Mouse (Mus musculus): ENCODE measurements around the gene Tor1a.
"Not testable (repeated sequence)": the region's sequence is repeated elsewhere in the genome, so short reads cannot be mapped to it uniquely, and the experiment has no call there.

The Tor1a gene

GRCm38 (mm10) chr2:30962570-30963254 lies 5.0 kb downstream of the Tor1a start:
- peaks cover 83% of the 10 kb centered on the region for H3K4me1 ChIP-seq (replicated peaks; ENCODE audit: low read depth, low read length)
- H3K36me3 ChIP-seq (ENCODE audit: insufficient read depth, low read length), result peaks cover 88% of the 10 kb centered on the region
- no peaks in the 10 kb centered on the region for H3K27me3 ChIP-seq (ENCODE audit: insufficient read depth, low read length)
- TF ChIP-seq CTCF (conservative IDR thresholded peaks at IDR 0.05; ENCODE audit: low read length) (no peak), POU5F1 (IDR thresholded peaks at IDR 0.05; ENCODE audit: borderline replicate concordance, low read length) (no peak), NANOG (IDR thresholded peaks at IDR 0.05; ENCODE audit: borderline replicate concordance, low read length) (no peak)
- H3K9me3 ChIP-seq (ENCODE audit: low read length), result no peaks in the 10 kb centered on the region
- H3K4me3 ChIP-seq (replicated peaks; ENCODE audit: low read length), result no peak overlapping the region

GRCm38 (mm10) chr2:30959856-30960255 lies 7.9 kb downstream of the Tor1a start:
- peaks cover 100% of the 10 kb centered on the region for H3K36me3 ChIP-seq (ENCODE audit: insufficient read depth, low read length)
- no peaks in the 10 kb centered on the region for H3K9me3 ChIP-seq (ENCODE audit: low read length)
- TF ChIP-seq CTCF (conservative IDR thresholded peaks at IDR 0.05; ENCODE audit: low read length) (no peak), NANOG (IDR thresholded peaks at IDR 0.05; ENCODE audit: borderline replicate concordance, low read length) (no peak), POU5F1 (IDR thresholded peaks at IDR 0.05; ENCODE audit: borderline replicate concordance, low read length) (no peak)
- no peaks in the 10 kb centered on the region for H3K27me3 ChIP-seq (ENCODE audit: insufficient read depth, low read length)
- H3K4me3 ChIP-seq (replicated peaks; ENCODE audit: low read length), result peak overlapping the region; percentile 26; the same call in 1 of the 2 replicates
- H3K4me1 ChIP-seq (replicated peaks; ENCODE audit: low read depth, low read length), result peaks cover 95% of the 10 kb centered on the region

DNA sequence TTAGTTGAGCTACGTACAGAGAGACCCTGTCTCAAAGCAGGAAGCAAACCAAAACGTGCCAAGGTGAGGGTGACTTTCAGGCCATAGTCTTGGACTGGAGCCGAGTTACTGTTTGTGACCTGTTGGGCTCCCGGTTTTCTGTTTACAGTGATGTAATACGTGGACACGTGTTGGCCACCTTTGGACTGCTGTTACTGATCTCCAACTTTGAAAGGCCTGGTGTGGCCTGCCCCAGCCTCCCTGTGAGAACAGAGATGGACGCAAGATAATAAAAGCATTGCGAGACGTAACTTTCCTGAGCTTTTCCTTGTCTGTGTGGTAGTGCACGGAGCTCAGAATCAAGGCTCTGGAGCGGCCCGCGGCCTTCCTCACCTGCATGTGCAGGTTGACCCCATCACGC lies 9.0 kb downstream of the Tor1a start:
- Histone ChIP-seq H3K36me3 (ENCODE audit: insufficient read depth, low read length) (peaks cover 99% of the 10 kb centered on the region), H3K9me3 (ENCODE audit: low read length) (no peaks in the 10 kb centered on the region), H3K4me3 (replicated peaks; ENCODE audit: low read length) (no peak overlapping the region), H3K4me1 (replicated peaks; ENCODE audit: low read depth, low read length) (peaks cover 95% of the 10 kb centered on the region), H3K27me3 (ENCODE audit: insufficient read depth, low read length) (no peaks in the 10 kb centered on the region)
- no peak for TF ChIP-seq CTCF (conservative IDR thresholded peaks at IDR 0.05; ENCODE audit: low read length)
- TF ChIP-seq NANOG (IDR thresholded peaks at IDR 0.05; ENCODE audit: borderline replicate concordance, low read length), result no peak
- TF ChIP-seq POU5F1 (IDR thresholded peaks at IDR 0.05; ENCODE audit: borderline replicate concordance, low read length), result no peak

- H3K36me3 ChIP-seq (ENCODE audit: insufficient read depth, low read length), result peaks cover 87% of the 10 kb centered on the region
Measured at GRCm38 (mm10) chr2:30957511-30957910, 10.2 kb downstream of the Tor1a start.

DNA sequence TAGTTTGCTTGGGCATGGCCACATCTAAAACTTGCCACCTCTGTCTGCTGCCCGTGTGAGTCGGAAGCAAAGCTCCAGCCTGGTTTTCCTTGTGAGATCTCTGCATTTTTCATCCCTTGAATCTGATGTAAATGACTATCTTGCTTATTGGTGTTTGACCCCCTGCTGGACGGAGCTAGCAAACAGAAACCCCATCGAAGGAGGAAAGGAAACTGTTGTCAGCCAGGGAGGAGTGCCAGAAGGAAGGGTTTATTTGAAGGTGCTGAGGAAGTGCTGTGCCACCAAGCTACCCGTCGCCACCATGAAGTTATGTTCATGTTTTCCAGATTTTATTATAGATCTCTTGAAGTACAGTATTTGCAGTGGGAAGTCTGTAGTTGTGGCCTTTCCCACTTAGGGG lies 12.9 kb downstream of the Tor1a start:
- peak overlapping the region; percentile 89 for H3K4me3 ChIP-seq (replicated peaks; ENCODE audit: low read length)
- H3K36me3 ChIP-seq (ENCODE audit: insufficient read depth, low read length), result peaks cover 60% of the 10 kb centered on the region
- peaks cover 70% of the 10 kb centered on the region for H3K4me1 ChIP-seq (replicated peaks; ENCODE audit: low read depth, low read length)
- H3K9me3 ChIP-seq (ENCODE audit: low read length), result no peaks in the 10 kb centered on the region
- no peaks in the 10 kb centered on the region for H3K27me3 ChIP-seq (ENCODE audit: insufficient read depth, low read length)
- TF ChIP-seq CTCF (conservative IDR thresholded peaks at IDR 0.05; ENCODE audit: low read length) (no peak), POU5F1 (IDR thresholded peaks at IDR 0.05; ENCODE audit: borderline replicate concordance, low read length) (no peak), NANOG (IDR thresholded peaks at IDR 0.05; ENCODE audit: borderline replicate concordance, low read length) (no peak)

More at GRCm38 (mm10) chr2:30957511-30957910, 10.2 kb downstream of the Tor1a start:
- no peak for TF ChIP-seq POU5F1 (IDR thresholded peaks at IDR 0.05; ENCODE audit: borderline replicate concordance, low read length)
- TF ChIP-seq NANOG (IDR thresholded peaks at IDR 0.05; ENCODE audit: borderline replicate concordance, low read length), result no peak
- no peak for TF ChIP-seq CTCF (conservative IDR thresholded peaks at IDR 0.05; ENCODE audit: low read length)
- Histone ChIP-seq H3K4me1 (replicated peaks; ENCODE audit: low read depth, low read length) (peaks cover 89% of the 10 kb centered on the region), H3K4me3 (replicated peaks; ENCODE audit: low read length) (no peak overlapping the region), H3K27me3 (ENCODE audit: insufficient read depth, low read length) (no peaks in the 10 kb centered on the region), H3K9me3 (ENCODE audit: low read length) (no peaks in the 10 kb centered on the region)

- Histone ChIP-seq H3K36me3 (ENCODE audit: insufficient read depth, low read length) (peaks cover 41% of the 10 kb centered on the region), H3K9me3 (ENCODE audit: low read length) (peaks cover 14% of the 10 kb centered on the region), H3K4me1 (replicated peaks; ENCODE audit: low read depth, low read length) (peaks cover 53% of the 10 kb centered on the region), H3K4me3 (replicated peaks; ENCODE audit: low read length) (peak within 1 kb of the TSS; percentile 89), H3K27me3 (ENCODE audit: insufficient read depth, low read length) (no peaks in the 10 kb centered on the region)
- no peak for TF ChIP-seq CTCF (conservative IDR thresholded peaks at IDR 0.05; ENCODE audit: low read length)
- TF ChIP-seq POU5F1 (IDR thresholded peaks at IDR 0.05; ENCODE audit: borderline replicate concordance, low read length), result no peak
- TF ChIP-seq NANOG (IDR thresholded peaks at IDR 0.05; ENCODE audit: borderline replicate concordance, low read length), result no peak
Measured at GRCm38 (mm10) chr2:30952824-30953490, 14.8 kb downstream of the Tor1a start, which contains the start of gene Tor1b. Gene Tor1b, plus strand, starts transcription at chr2:30952959.

GRCm38 (mm10) chr2:30952457-30952823 lies 15.3 kb downstream of the Tor1a start:
- peaks cover 51% of the 10 kb centered on the region for H3K4me1 ChIP-seq (replicated peaks; ENCODE audit: low read depth, low read length)
- H3K27me3 ChIP-seq (ENCODE audit: insufficient read depth, low read length), result no peaks in the 10 kb centered on the region
- peak overlapping the region; percentile 89 for H3K4me3 ChIP-seq (replicated peaks; ENCODE audit: low read length)
- TF ChIP-seq CTCF (conservative IDR thresholded peaks at IDR 0.05; ENCODE audit: low read length), result no peak
- TF ChIP-seq NANOG (IDR thresholded peaks at IDR 0.05; ENCODE audit: borderline replicate concordance, low read length), result no peak
- TF ChIP-seq POU5F1 (IDR thresholded peaks at IDR 0.05; ENCODE audit: borderline replicate concordance, low read length), result no peak
- H3K36me3 ChIP-seq (ENCODE audit: insufficient read depth, low read length), result peaks cover 36% of the 10 kb centered on the region
- peaks cover 14% of the 10 kb centered on the region for H3K9me3 ChIP-seq (ENCODE audit: low read length)

- no peaks in the 10 kb centered on the region for H3K9me3 ChIP-seq (ENCODE audit: low read length)
- TF ChIP-seq POU5F1 (IDR thresholded peaks at IDR 0.05; ENCODE audit: borderline replicate concordance, low read length), result no peak
- TF ChIP-seq CTCF (conservative IDR thresholded peaks at IDR 0.05; ENCODE audit: low read length), result peak; percentile 94
- H3K27me3 ChIP-seq (ENCODE audit: insufficient read depth, low read length), result no peaks in the 10 kb centered on the region
- peaks cover 38% of the 10 kb centered on the region for H3K4me1 ChIP-seq (replicated peaks; ENCODE audit: low read depth, low read length)
- H3K4me3 ChIP-seq (replicated peaks; ENCODE audit: low read length), result no peak overlapping the region
- no peaks in the 10 kb centered on the region for H3K36me3 ChIP-seq (ENCODE audit: insufficient read depth, low read length)
Measured at GRCm38 (mm10) chr2:30942603-30943011, 25.1 kb downstream of the Tor1a start.

DNA sequence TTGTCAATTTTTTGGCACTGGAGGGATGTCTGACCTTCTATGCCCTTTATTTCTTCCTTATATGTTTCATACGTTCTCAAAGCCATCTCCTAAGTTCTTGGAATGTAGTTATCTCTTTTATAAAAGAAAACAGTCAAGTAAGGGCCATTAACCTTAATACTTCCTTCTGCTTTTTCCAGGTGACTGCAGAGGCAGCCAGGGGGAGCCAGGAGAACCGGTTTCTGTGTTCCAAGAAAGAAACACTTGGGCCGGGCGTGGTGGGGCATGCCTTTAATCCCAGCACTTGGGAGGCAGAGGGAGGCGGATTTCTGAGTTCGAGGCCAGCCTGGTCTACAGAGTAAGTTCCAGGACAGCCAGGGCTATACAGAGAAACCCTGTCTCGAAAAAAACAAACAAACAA lies 25.6 kb downstream of the Tor1a start:
- not testable (repeated sequence) for H3K36me3 ChIP-seq (ENCODE audit: insufficient read depth, low read length); H3K9me3 ChIP-seq (ENCODE audit: low read length); H3K27me3 ChIP-seq (ENCODE audit: insufficient read depth, low read length); H3K4me3 ChIP-seq (replicated peaks; ENCODE audit: low read length)
- H3K4me1 ChIP-seq (replicated peaks; ENCODE audit: low read depth, low read length), result peaks cover 39% of the 10 kb centered on the region
